Mouse (Mus musculus) adrenal gland, postnatal 36 days (tissue): ENCODE measurements at regions not wholly inside any gene's neighbourhood (a gene's known extent, or its start where the extent isn't known, plus 50 kb on each side); places are given as distances from the start of the nearest gene placed in this dataset.
A peak's percentile ranks its signal among the peaks of the same experiment; 100 is the strongest.

Source experiments
- DNase-seq, 2 experiments: peaks; one replicate each; pipeline ENCODE4 v3.0.0; 2021; ENCODE audit warnings: mixed read lengths in 1 of 2

GRCm38 (mm10) chr17:72993134-72993533 is 75.0 kb downstream of the Lbh start:
- DNase-seq = no peak

- DNase-seq = no peak
These were observed 75.5 kb downstream of the Lbh start for GRCm38 (mm10) chr17:72993626-72994025.

DNA sequence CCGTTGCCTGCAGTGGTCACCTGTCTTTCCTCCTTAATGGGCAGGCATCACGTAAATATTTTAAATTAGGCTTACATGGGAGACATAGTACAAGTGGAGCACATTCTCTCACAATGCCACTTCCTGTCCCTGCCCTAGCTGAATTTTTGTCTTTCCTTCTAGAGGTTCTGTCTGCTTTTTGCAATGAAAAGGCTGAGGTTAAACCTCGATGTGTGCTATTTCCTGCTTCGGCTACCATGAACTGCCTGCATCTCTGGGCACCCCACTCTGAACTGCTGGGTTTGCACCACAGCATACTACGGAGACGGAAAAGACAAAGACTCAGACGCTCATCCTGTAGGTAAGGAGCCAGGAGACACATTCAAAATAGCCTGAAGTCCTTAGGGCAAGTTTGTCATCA is 78.4 kb downstream of the Lbh start:
- no peak for DNase-seq

GRCm38 (mm10) chr17:72997301-72997921 is 79.3 kb downstream of the Lbh start:
- DNase-seq = no peak

DNA sequence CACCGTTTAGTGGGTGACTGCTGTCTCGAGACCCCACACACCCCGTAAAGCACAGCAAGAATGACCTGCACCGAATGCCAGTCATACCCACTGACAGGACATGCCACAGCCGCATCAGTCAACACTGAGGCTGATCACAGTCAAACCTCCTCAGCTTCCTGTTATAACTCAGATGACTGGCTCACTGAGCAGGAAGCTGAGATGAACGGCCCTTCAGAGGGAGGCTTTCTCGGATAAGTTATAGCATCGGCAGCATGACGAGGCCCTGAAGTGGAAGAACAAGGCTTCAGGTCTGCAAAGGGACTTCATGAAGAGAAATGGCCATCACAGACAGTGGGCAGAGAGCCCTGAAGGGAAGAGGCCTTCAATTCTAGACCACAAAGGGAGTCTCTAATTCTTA is 87.0 kb downstream of the Lbh start:
- no peak for DNase-seq

- peak; percentile 65 to 76 for DNase-seq
These were observed 90.8 kb downstream of the Lbh start for GRCm38 (mm10) chr17:73008901-73009300.

DNA sequence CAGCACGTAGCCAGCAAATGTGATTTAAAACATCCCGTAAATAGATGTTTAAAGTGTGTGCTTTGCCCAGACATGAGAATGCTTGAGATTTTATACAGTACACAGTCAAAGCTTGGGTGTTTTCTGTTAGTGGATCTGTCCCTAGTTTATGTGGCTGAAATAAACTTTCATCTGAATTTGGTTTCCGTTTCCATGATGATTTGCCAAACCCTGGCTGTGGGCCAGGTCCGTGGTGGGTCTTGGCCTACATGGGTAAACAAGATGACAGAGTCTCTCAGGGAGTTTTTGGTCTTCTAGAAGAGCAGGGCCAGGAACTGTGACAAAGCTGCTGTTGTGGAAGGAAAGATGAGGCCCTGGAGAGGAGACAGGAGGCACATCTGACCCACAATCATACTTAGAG is 91.9 kb downstream of the Lbh start:
- peak; percentile 16 to 50 for DNase-seq

DNA sequence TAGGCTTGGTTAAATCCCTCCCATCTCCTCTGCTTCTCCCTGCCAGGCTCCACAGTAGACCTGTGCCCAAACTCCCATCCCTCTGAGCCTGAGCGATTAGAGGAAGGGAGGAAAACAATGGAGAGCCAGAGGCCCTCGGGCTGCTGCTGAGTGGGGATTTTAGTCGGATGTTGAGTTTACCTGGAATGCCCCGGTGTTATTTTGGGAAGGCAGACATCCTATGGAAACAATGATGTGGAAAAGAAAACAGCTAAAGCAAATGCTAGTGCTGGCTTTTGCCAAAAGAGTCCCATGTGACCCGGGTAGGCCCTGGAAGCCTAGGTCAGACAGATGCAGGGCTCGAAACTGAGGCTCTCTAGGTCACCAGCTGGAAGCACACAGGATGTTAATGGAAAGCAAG is 94.3 kb downstream of the Lbh start:
- DNase-seq = no peak

- DNase-seq = no peak
These were observed 94.8 kb upstream of the Lclat1 start for GRCm38 (mm10) chr17:73012954-73013353.

GRCm38 (mm10) chr17:73014090-73014853 is 93.5 kb upstream of the Lclat1 start:
- no peak for DNase-seq

GRCm38 (mm10) chr17:73017173-73017572 is 90.6 kb upstream of the Lclat1 start:
- no peak for DNase-seq

GRCm38 (mm10) chr17:73022630-73023051 is 85.1 kb upstream of the Lclat1 start:
- peak; percentile 51 to 77 for DNase-seq

DNA sequence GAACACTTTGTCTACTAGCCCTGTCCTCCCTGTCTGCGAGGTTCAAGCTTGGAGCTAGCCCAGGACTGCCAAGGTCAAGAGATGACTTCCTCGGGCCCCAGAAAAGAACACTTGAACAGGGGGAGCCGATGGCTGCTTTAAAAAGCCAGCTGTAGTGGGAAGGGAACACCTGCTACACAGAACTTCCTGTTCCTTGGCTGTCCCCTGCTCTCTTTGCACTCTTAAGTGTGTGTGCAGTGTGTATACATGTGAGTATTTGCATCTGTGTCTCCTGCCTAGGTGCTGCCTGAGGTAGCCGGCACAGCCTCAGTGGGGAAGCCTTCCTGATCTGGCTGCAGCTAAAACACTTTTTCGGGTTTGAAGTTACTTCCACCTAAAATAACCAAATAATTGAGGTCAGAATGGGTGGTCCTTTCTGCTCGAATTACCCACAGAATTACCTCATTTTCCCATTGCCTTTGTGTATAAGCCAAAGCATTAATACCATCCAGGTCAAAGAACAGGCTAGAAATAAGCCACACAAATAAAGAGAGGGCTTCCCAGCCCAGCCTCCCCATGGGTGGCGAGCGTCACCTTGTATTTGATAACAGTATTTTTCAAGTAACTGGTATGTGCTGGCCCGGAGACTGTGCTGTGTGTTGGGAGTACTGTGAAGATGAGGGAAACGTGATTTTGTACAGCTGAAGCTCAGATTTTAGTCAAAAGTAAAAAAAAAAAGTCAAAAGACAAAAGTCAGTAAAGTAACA is 84.2 kb upstream of the Lclat1 start:
- DNase-seq = no peak

DNA sequence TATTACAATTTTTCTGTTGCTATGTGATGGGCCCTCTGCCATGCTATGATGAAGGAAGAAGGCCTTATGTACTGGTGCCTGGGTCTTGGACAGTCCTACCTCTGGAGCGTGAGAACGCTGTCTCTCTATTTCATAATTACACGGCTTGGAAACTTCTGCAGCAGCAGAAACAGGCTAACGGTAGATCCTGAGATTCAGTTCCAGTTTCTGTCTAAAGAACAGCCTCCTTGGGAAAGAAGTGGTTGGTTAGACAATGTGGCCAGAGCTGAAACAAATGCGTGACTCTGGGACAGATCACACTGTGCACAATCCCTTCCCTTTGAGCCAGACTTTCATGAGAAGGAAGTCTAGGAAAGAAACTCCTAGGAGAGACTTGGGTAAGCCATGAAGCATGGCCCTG is 80.7 kb upstream of the Lclat1 start:
- no peak for DNase-seq

DNA sequence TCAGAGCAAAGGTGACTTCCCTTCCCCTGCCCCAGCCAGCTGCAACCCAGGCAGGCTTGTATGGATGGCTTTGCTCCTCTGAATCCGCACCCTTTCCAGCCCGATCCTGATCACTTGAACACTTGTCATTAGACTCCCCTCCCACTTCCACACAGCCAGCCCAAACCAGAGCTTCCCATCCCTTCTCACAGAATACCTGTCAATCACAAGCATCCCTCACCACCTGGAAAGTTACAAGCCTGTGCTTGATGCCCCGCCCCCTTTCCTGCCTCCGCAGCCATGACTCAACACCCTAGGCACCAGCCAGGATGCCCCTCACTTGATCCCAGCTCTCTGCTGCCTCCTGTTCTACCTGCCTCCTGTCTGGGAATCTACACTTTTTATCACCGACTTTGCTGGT is 76.0 kb upstream of the Lclat1 start:
- DNase-seq = no peak

DNA sequence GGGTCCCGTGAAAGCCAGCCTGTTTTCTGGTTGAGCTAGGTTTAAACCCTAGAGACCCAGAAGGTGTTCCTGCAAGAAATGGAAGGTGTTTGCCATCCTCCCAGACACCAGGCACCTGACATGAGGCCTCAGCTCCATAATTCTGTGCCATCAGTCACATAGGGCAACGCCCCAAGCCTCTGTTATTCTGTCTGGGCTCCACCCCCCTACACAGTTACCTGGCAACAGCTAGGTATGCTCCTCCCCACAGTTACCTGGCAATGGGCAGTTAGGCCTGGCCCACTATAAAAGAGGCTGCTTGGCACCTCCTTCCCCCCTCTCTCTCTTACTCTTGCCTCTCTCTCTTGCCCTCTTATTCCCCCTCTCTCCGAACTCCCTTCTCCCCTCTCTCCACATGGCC is 75.5 kb upstream of the Lclat1 start:
- no peak for DNase-seq

DNA sequence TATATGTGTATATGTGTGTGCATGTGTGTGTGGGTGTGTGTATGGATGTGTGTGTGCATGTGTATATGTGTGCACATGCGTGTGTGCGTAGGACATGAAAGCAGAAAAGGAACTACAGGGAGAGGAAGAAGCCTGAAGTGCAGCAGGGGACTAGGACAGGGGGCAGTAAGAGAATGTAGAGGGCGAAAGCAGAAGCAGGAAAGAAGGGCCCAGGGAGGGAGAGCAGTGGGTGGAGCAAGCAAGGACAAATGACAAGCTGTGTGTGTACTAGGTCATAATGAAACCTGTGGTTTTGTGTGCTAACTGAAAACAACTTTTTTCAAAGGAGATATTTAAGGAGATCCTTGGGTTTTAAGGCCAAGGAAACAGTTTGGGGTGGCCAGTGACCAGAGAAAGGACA is 73.4 kb upstream of the Lclat1 start:
- DNase-seq = peak in 1 of 2 experiments; percentile 46

DNA sequence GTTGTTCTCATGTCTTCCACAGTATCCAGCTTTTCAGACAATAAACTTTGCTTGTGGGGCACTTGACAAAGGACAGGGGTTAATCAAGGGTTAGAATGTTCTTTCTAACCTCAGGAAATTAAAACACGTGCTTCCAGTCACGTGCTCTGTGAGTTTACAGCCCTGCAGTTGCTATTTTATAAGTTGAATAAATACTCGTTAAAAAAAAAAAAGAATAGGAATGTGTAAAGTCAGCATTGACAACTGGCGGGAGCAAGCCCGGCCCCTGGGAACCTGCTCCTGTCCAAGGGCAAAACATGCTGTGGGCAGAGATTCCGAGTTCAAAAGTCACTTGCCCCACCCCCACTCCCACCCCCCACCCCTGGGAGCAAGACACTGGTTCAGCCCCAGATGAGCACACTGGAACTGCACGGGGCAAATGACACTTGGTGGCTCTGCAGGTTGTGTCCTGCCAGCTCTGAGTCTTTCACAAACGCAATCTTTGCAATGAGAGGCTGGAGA is 72.8 kb upstream of the Lclat1 start:
- DNase-seq = peak in 1 of 2 experiments; percentile 38

DNA sequence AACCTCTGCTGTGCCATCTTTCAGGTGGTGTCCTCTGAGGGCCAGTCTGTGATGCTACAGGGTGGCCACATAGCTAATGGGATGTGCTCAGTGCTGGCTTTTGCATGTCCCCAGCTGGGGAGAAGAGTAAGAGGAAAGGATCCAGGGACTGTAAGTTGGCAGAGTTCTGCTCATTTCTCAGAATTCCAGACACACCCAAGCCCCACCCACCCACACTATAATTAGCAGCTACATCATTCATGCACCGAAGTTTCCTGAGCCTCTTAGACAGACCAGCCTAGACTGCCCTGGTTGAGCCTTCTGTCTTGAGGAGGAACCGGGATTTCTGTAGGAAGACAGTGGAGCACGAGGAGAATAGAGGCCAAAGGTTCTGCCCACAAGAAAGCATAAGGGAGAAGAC is 70.9 kb upstream of the Lclat1 start:
- DNase-seq = no peak

DNA sequence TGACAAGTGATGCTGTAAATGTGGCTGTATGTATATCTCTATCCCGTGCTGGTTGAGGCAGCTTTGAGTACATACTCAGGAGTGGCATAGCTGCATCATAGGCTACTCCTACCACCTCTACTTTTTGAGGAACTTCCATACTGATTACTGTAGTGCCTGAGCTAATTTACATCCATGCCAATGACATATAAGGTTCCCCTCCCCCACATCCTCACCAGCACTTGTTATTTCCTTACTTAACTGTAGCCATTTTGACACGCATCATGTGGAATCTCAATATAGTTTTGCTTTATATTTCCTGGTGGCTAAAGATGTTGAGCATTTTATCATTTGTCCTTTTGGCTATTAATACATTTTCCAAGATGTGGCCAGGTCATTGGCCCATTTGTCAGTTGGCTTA is 69.2 kb upstream of the Lclat1 start:
- DNase-seq = no peak

DNA sequence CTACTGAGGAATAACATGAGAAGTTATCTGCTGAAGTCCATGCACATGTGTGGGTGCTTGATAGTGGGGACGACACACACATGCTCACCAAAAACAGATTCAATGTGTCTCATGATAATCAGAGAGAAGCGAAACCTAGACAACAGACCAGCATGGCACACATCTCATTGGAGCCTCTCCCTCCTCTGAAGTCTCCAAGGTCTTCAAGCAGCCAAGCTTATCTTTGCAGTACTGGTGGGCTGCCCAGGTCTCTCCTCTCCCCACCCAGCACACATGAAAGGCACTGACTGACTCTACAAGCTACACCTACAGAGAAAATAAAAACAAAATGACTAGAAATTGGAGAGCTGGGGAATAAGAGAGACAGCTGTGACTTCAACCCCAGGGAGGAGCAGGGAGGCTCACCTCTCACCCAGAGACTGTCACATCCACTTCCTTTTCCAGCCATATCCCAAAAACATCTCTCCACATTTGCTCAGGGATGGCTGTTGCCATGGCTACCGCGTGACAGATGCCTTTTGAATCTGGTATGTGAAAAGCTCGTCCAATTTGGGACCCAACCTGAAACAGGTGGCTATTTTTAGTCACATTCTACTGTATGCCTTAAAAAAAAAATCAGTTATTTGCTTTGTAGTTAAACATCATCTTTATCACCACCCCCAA is 62.7 kb upstream of the Lclat1 start:
- DNase-seq = no peak

GRCm38 (mm10) chr17:73046985-73047384 is 60.8 kb upstream of the Lclat1 start:
- peak in 1 of 2 experiments; percentile 45 for DNase-seq

GRCm38 (mm10) chr17:73048164-73048563 is 59.6 kb upstream of the Lclat1 start:
- DNase-seq = no peak
